Mouse (Mus musculus) erythroid progenitor cell, adult 5-6 weeks (primary cell): ENCODE results near the gene Vps26c. TPM values are rescaled to one million over a fixed set of nuclear protein-coding genes. Genes with fewer than 3 reads are reported as not detected.

ENCODE experiments used
- total RNA-seq, 2 experiments: library from RNA; stranded (forward) in 1 of 2; stranded (reverse) in 1 of 2; fragments of 150-400 nt in 1 of 2; fragments of 186-747, 209-891 nt in 1 of 2; gene quantifications; 2 replicates each; pipeline versions ENCODE4 v1.2.3 to v1.2.4; 2015 to 2017; ENCODE audit warnings: low replicate concordance in 2 of 2

Gene Vps26c
- total RNA-seq, 2 experiments from 2014 or later = 7.6 to 14.7 TPM

Other genes with a start within 250 kb of the Vps26c start
- gene Hlcs, start 213.3 kb downstream of the Vps26c start, total RNA-seq (2015; ENCODE audit: low replicate concordance) = 0.36 and 1.3 TPM in 2 replicates
- gene Hlcs, start 213.3 kb downstream of the Vps26c start, total RNA-seq (2017; ENCODE audit: low replicate concordance) = 0.64 and 5.1 TPM in 2 replicates
- gene Ripply3, start 198.4 kb downstream of the Vps26c start, total RNA-seq (2015; ENCODE audit: low replicate concordance) = not detected in 2 replicates
- gene Ripply3, start 198.4 kb downstream of the Vps26c start, total RNA-seq (2017; ENCODE audit: low replicate concordance) = not detected in 2 replicates
- 7.5 and 14.8 TPM in 2 replicates for gene Ttc3, start 156.2 kb downstream of the Vps26c start, total RNA-seq (2015; ENCODE audit: low replicate concordance)
- 26.6 and 40.9 TPM in 2 replicates for gene Ttc3, start 156.2 kb downstream of the Vps26c start, total RNA-seq (2017; ENCODE audit: low replicate concordance)
- gene Pigp, start 155.0 kb downstream of the Vps26c start, total RNA-seq (2015; ENCODE audit: low replicate concordance) = 2.5 and 13.0 TPM in 2 replicates
- gene Pigp, start 155.0 kb downstream of the Vps26c start, total RNA-seq (2017; ENCODE audit: low replicate concordance) = 7.7 TPM in 1 of 2 replicates, not detected in the other
- gene Dyrk1a, start 43.2 kb upstream of the Vps26c start, total RNA-seq (2015; ENCODE audit: low replicate concordance) = 115 and 116 TPM in 2 replicates
- gene Dyrk1a, start 43.2 kb upstream of the Vps26c start, total RNA-seq (2017; ENCODE audit: low replicate concordance) = 114 and 123 TPM in 2 replicates